Mouse (Mus musculus): Measurements from ENCODE around the gene P4ha3. TPM values are rescaled to one million over a fixed set of nuclear protein-coding genes. Genes with fewer than 3 reads are reported as not detected.
"Not testable (repeated sequence)": the region's sequence is repeated elsewhere in the genome, so short reads cannot be mapped to it uniquely, and the experiment has no call there.

P4ha3 gene
- polyA plus RNA-seq (2014; fragmentation: Nextera tagmentation; extraction: Ambion mirVana), result 4.9 and 6.1 TPM in 2 replicates

DNA sequence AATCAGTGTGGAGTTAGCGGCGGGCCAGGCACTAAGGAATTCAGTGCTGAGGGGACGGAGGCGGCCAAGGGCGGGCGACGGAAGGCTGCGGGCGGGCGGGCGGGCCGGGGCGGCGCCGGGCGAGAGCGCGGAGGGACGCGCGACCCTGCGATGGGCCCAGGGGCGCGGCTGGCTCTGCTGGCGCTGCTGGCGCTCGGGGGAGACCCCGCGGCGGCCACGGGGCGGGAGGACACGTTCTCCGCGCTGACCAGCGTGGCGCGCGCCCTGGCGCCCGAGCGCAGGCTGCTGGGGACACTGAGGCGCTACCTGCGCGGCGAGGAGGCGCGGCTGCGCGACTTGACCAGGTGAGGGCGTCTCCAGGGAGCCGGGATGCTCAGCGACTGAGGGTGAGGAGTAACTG lies at the start of gene P4ha3:
TSS of gene P4ha3 (plus strand) at position 138 of the 400 bp plus-strand sequence.
- H3K27me3 ChIP-seq (ENCODE audit: control insufficient read depth, insufficient read depth, low read length), result peaks cover 12% of the 10 kb centered on the region
- peak within 1 kb of the TSS; percentile 91 for H3K4me2 ChIP-seq (ENCODE audit: low read depth)
- H3K36me3 ChIP-seq (ENCODE audit: control insufficient read depth, insufficient read depth, low read length), result no peaks in the 10 kb centered on the region
- H3K4me3 ChIP-seq (ENCODE audit: low read depth, low read length), result peak within 1 kb of the TSS; percentile 55
- DNase-seq (ENCODE audit: low spot score) (peak; percentile 35), ATAC-seq (ENCODE audit: insufficient read depth, low FRiP score, low TSS enrichment) (0 out of 2 replicates have a peak, but pooled peaks have one; percentile 21)
- no peak within 1 kb of the TSS for H3K27ac ChIP-seq (ENCODE audit: low read depth, low read length)
- whole genome bisulfite sequencing, result 0% methylated on average over 44 of the region's 53 CpGs
- peaks cover 11% of the 10 kb centered on the region; the same call in 1 of the 2 replicates for H3K4me1 ChIP-seq (ENCODE audit: control insufficient read depth, insufficient read depth, low read length)
- H3K9ac ChIP-seq (ENCODE audit: low read length), result peak within 1 kb of the TSS; percentile 69
- no peaks in the 10 kb centered on the region for H3K9me3 ChIP-seq (ENCODE audit: control insufficient read depth, low read length)

DNA sequence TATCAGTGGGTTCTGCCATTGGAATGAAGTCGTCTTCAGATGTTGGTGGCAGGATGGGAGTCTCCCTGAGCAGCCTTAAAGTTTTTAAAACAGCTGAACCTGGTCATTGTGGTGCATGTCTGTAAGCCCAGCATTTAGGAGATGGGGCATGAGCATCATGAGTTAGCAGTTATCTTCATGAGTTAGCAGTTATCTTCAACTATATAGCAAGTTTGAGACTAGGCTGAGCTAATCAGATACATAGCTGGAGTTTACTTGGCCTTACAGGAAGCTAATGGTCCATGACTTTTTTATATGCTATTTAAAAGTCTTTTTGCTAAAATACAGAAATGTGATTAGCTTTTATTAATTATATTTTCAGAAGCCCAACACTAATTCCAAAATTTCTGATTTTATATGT lies 47.0 kb upstream of the P4ha3 start:
- Histone ChIP-seq H3K9me3 (ENCODE audit: control insufficient read depth, low read length) (no peaks in the 10 kb centered on the region), H3K36me3 (ENCODE audit: control insufficient read depth, insufficient read depth, low read length) (no peaks in the 10 kb centered on the region), H3K4me3 (ENCODE audit: low read depth, low read length) (no peak overlapping the region), H3K9ac (ENCODE audit: low read length) (no peak overlapping the region), H3K4me1 (ENCODE audit: control insufficient read depth, insufficient read depth, low read length) (no peaks in the 10 kb centered on the region), H3K27me3 (ENCODE audit: control insufficient read depth, insufficient read depth, low read length) (no peaks in the 10 kb centered on the region), H3K4me2 (ENCODE audit: low read depth) (no peak overlapping the region), H3K27ac (ENCODE audit: low read depth, low read length) (no peak overlapping the region)
- WGBS, result 89% methylated on average over 1 of the region's 1 CpGs
- no peak for ATAC-seq (ENCODE audit: insufficient read depth, low FRiP score, low TSS enrichment)
- no peak for DNase-seq (ENCODE audit: low spot score)

DNA sequence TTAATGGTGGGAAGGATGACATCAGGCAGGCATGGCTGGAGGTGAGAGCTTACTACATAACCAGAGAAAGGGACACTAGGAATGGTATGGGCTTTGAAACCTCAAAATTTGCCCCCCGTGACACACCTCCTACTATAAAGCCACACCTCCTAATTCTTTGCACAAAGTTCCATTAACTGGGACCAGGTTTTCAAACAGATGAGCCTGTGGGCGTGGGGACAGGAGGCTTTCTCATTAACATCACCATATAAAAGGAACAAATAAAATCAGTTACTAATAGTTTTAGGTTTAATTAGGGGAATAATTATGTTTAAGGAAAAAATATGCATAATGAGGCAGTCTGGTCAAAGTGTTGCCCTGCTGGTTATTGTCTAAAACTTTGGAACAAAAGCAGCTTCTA lies 44.7 kb upstream of the P4ha3 start:
- Histone ChIP-seq H3K27me3 (ENCODE audit: control insufficient read depth, insufficient read depth, low read length) (no peaks in the 10 kb centered on the region), H3K4me1 (ENCODE audit: control insufficient read depth, insufficient read depth, low read length) (no peaks in the 10 kb centered on the region), H3K4me2 (ENCODE audit: low read depth) (no peak overlapping the region), H3K9ac (ENCODE audit: low read length) (no peak overlapping the region), H3K4me3 (ENCODE audit: low read depth, low read length) (no peak overlapping the region), H3K36me3 (ENCODE audit: control insufficient read depth, insufficient read depth, low read length) (no peaks in the 10 kb centered on the region), H3K9me3 (ENCODE audit: control insufficient read depth, low read length) (no peaks in the 10 kb centered on the region), H3K27ac (ENCODE audit: low read depth, low read length) (no peak overlapping the region)
- ATAC-seq (ENCODE audit: insufficient read depth, low FRiP score, low TSS enrichment) (no peak), DNase-seq (ENCODE audit: low spot score) (no peak)
- 78% methylated on average over 2 of the region's 2 CpGs for WGBS

DNA sequence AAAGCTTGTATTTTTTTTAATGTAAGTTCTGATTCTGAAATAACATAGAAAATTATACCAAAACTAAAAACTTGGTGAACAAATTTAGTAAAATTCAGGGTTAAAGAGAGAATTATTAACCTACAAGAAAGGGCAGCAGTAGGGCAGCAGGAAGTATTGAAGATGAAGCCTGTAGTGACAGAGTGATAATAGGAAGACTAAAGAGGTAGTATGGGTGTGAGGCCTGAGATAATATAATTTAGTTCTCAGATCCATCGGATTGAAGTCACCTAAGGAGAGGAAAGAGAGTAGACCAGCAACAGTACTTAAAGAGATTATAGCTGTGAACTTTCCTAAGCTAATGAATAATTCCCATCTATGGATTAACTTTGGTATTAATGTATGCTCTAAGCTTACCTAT lies 42.3 kb upstream of the P4ha3 start:
- no peak overlapping the region for H3K4me2 ChIP-seq (ENCODE audit: low read depth)
- no peaks in the 10 kb centered on the region for H3K4me1 ChIP-seq (ENCODE audit: control insufficient read depth, insufficient read depth, low read length)
- no peak for ATAC-seq (ENCODE audit: insufficient read depth, low FRiP score, low TSS enrichment)
- 94% methylated on average over 1 of the region's 1 CpGs for WGBS
- no peaks in the 10 kb centered on the region for H3K9me3 ChIP-seq (ENCODE audit: control insufficient read depth, low read length)
- no peak overlapping the region for H3K9ac ChIP-seq (ENCODE audit: low read length)
- no peaks in the 10 kb centered on the region for H3K27me3 ChIP-seq (ENCODE audit: control insufficient read depth, insufficient read depth, low read length)
- DNase-seq (ENCODE audit: low spot score), result no peak
- no peaks in the 10 kb centered on the region for H3K36me3 ChIP-seq (ENCODE audit: control insufficient read depth, insufficient read depth, low read length)
- no peak overlapping the region for H3K27ac ChIP-seq (ENCODE audit: low read depth, low read length)
- no peak overlapping the region for H3K4me3 ChIP-seq (ENCODE audit: low read depth, low read length)

DNA sequence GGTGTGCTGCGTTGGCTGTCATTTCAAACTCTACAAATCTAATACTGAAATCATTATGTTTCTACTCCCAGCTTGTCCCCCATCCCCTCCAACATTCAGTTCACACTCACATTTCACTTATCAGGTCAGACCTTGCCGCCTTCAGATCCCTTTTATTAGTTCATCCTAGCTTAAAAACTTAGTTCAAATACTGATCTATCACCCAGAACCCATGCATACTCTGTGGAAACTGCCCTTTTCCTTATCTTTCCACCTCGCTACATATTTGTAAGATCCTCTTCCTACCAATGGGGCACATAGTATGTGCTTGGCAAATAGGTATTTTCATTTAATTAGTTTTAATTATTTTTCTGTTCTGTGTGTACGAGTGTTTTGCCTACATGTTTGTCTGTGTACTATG lies 41.1 kb upstream of the P4ha3 start:
- H3K36me3 ChIP-seq (ENCODE audit: control insufficient read depth, insufficient read depth, low read length), result no peaks in the 10 kb centered on the region
- H3K27me3 ChIP-seq (ENCODE audit: control insufficient read depth, insufficient read depth, low read length), result no peaks in the 10 kb centered on the region
- no peak overlapping the region for H3K4me3 ChIP-seq (ENCODE audit: low read depth, low read length)
- H3K9me3 ChIP-seq (ENCODE audit: control insufficient read depth, low read length), result no peaks in the 10 kb centered on the region
- ATAC-seq (ENCODE audit: insufficient read depth, low FRiP score, low TSS enrichment) (no peak), DNase-seq (ENCODE audit: low spot score) (no peak)
- no peak overlapping the region for H3K27ac ChIP-seq (ENCODE audit: low read depth, low read length)
- no peaks in the 10 kb centered on the region for H3K4me1 ChIP-seq (ENCODE audit: control insufficient read depth, insufficient read depth, low read length)
- H3K9ac ChIP-seq (ENCODE audit: low read length), result no peak overlapping the region
- H3K4me2 ChIP-seq (ENCODE audit: low read depth), result no peak overlapping the region
- 86% methylated on average over 4 of the region's 4 CpGs for WGBS

DNA sequence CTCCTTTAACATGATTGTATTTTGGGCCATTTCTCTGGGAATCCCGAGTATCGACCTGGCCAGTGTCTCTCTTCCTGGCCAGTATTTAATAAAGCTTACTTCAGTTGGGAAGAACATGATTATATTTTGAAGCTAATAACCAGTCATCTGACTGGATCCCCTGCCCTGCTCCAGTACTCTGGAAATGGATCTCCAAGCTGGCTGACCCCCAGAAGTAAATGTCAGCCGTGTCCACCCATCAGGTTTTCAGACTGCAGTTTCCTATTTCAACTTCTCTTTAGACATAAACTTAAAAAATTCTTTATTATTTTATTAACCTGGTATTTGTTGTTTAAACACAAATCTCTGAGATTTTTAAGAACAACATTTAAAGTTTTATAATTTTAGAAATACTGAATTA lies 40.1 kb upstream of the P4ha3 start:
- Histone ChIP-seq H3K4me1 (ENCODE audit: control insufficient read depth, insufficient read depth, low read length) (no peaks in the 10 kb centered on the region), H3K27me3 (ENCODE audit: control insufficient read depth, insufficient read depth, low read length) (no peaks in the 10 kb centered on the region), H3K9me3 (ENCODE audit: control insufficient read depth, low read length) (no peaks in the 10 kb centered on the region), H3K4me3 (ENCODE audit: low read depth, low read length) (no peak overlapping the region), H3K27ac (ENCODE audit: low read depth, low read length) (no peak overlapping the region), H3K4me2 (ENCODE audit: low read depth) (no peak overlapping the region), H3K9ac (ENCODE audit: low read length) (no peak overlapping the region), H3K36me3 (ENCODE audit: control insufficient read depth, insufficient read depth, low read length) (no peaks in the 10 kb centered on the region)
- WGBS, result 91% methylated on average over 3 of the region's 3 CpGs
- ATAC-seq (ENCODE audit: insufficient read depth, low FRiP score, low TSS enrichment) (no peak), DNase-seq (ENCODE audit: low spot score) (no peak)

DNA sequence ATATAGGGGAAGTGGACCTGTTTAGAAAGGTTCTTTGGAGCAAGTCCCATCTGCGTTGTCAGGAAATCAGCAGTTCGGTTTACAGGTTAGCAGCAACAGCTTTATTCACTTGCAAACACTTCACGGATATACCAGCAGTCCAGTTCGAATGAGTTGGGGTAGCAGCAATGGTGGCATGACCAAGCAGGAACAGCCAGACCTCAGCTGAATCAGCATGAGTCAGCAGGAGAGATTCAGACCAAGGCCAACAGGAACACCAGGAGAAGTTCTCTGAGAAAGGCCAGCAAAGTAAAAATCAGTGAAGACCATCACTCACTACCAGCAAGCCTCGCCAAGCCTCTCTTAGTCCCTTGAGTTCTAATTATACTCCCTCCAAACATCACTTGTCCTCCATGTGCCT lies 34.7 kb upstream of the P4ha3 start:
- H3K27ac ChIP-seq (ENCODE audit: low read depth, low read length), result no peak overlapping the region
- no peak overlapping the region for H3K9ac ChIP-seq (ENCODE audit: low read length)
- H3K4me1 ChIP-seq (ENCODE audit: control insufficient read depth, insufficient read depth, low read length), result no peaks in the 10 kb centered on the region
- WGBS, result 93% methylated on average over 5 of the region's 5 CpGs
- no peak overlapping the region for H3K4me3 ChIP-seq (ENCODE audit: low read depth, low read length)
- ATAC-seq (ENCODE audit: insufficient read depth, low FRiP score, low TSS enrichment) (no peak), DNase-seq (ENCODE audit: low spot score) (no peak)
- peaks cover 2% of the 10 kb centered on the region; the same call in 1 of the 2 replicates for H3K36me3 ChIP-seq (ENCODE audit: control insufficient read depth, insufficient read depth, low read length)
- no peaks in the 10 kb centered on the region for H3K9me3 ChIP-seq (ENCODE audit: control insufficient read depth, low read length)
- no peaks in the 10 kb centered on the region for H3K27me3 ChIP-seq (ENCODE audit: control insufficient read depth, insufficient read depth, low read length)
- H3K4me2 ChIP-seq (ENCODE audit: low read depth), result no peak overlapping the region

DNA sequence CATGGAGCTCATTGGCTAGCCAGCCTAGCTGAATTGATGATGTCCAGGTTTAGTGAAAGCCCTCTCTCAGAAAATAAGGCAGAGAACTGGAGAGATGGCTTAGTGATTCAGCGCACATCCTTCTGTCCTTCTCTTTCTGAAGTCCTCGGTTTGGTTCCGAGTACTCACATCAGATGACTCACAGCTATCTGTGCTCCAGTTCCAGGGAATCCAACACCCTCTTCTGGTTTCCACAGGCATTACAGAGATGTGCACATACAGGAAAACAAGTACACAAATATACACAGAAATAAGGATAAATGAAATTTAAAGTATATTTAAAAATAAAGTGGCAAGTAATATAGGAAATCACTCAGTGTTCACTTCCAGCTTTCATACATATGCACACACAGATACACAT lies 23.0 kb upstream of the P4ha3 start:
- no peak overlapping the region for H3K9ac ChIP-seq (ENCODE audit: low read length)
- no peaks in the 10 kb centered on the region for H3K4me1 ChIP-seq (ENCODE audit: control insufficient read depth, insufficient read depth, low read length)
- H3K9me3 ChIP-seq (ENCODE audit: control insufficient read depth, low read length), result no peaks in the 10 kb centered on the region
- H3K27me3 ChIP-seq (ENCODE audit: control insufficient read depth, insufficient read depth, low read length), result no peaks in the 10 kb centered on the region
- 93% methylated on average over 3 of the region's 3 CpGs for WGBS
- no peak overlapping the region for H3K4me3 ChIP-seq (ENCODE audit: low read depth, low read length)
- peaks cover 2% of the 10 kb centered on the region; the same call in 1 of the 2 replicates for H3K36me3 ChIP-seq (ENCODE audit: control insufficient read depth, insufficient read depth, low read length)
- ATAC-seq (ENCODE audit: insufficient read depth, low FRiP score, low TSS enrichment) (no peak), DNase-seq (ENCODE audit: low spot score) (no peak)
- no peak overlapping the region for H3K27ac ChIP-seq (ENCODE audit: low read depth, low read length)
- no peak overlapping the region for H3K4me2 ChIP-seq (ENCODE audit: low read depth)

DNA sequence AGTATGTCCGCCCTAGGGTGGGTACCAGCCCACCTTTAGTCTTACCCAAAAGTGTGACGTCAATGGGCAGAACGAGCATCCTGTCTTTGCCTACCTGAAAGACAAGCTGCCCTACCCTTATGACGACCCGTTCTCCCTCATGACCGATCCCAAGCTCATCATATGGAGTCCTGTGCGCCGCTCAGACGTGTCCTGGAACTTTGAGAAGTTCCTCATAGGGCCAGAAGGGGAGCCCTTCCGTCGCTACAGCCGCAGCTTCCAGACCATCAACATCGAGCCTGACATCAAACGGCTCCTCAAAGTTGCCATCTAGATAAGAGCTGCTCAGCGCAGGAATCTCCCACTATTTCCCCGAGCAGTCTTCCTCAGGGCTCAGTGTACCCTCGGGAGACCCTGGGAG lies 20.4 kb upstream of the P4ha3 start:
- H3K27me3 ChIP-seq (ENCODE audit: control insufficient read depth, insufficient read depth, low read length); H3K4me1 ChIP-seq (ENCODE audit: control insufficient read depth, insufficient read depth, low read length); H3K36me3 ChIP-seq (ENCODE audit: control insufficient read depth, insufficient read depth, low read length); H3K4me3 ChIP-seq (ENCODE audit: low read depth, low read length); ATAC-seq (ENCODE audit: insufficient read depth, low FRiP score, low TSS enrichment); H3K4me2 ChIP-seq (ENCODE audit: low read depth); DNase-seq (ENCODE audit: low spot score); H3K27ac ChIP-seq (ENCODE audit: low read depth, low read length); H3K9ac ChIP-seq (ENCODE audit: low read length); H3K9me3 ChIP-seq (ENCODE audit: control insufficient read depth, low read length): not testable (repeated sequence)
- WGBS, result 57% methylated on average over 16 of the region's 17 CpGs
